Mouse (Mus musculus) brain, embryonic 18.5 days (tissue): ENCODE results near the gene Ift57.

Experiments
- DNase-seq: peaks from one replicate; pipeline ENCODE4 v3.0.0-alpha.2; 2012; ENCODE audit warnings: low read depth, low spot score

Ift57 gene

GRCm38 (mm10) chr16:49698620-49699525, at the start of gene Ift57:
Gene Ift57 (plus strand): TSS chr16:49699233.
- peak; percentile 97 for DNase-seq

GRCm38 (mm10) chr16:49657182-49657581, 41.9 kb upstream of the Ift57 start:
- DNase-seq, result no peak

- no peak for DNase-seq
Measured at GRCm38 (mm10) chr16:49658029-49658428, 41.0 kb upstream of the Ift57 start.

GRCm38 (mm10) chr16:49659131-49659530, 39.9 kb upstream of the Ift57 start:
- no peak for DNase-seq

- DNase-seq, result no peak
Measured at GRCm38 (mm10) chr16:49660111-49660510, 38.9 kb upstream of the Ift57 start.

- DNase-seq, result no peak
Measured at GRCm38 (mm10) chr16:49662201-49662600, 36.8 kb upstream of the Ift57 start.

GRCm38 (mm10) chr16:49664677-49665076, 34.4 kb upstream of the Ift57 start:
- DNase-seq, result no peak

GRCm38 (mm10) chr16:49679666-49680065, 19.4 kb upstream of the Ift57 start:
- DNase-seq, result no peak

GRCm38 (mm10) chr16:49684961-49685360, 14.1 kb upstream of the Ift57 start:
- DNase-seq, result no peak

GRCm38 (mm10) chr16:49699821-49700220, 788 bp downstream of the Ift57 start:
- DNase-seq, result no peak

GRCm38 (mm10) chr16:49708074-49708473, 9.0 kb downstream of the Ift57 start:
- DNase-seq, result no peak

- no peak for DNase-seq
Measured at GRCm38 (mm10) chr16:49710188-49710587, 11.2 kb downstream of the Ift57 start.

- no peak for DNase-seq
Measured at GRCm38 (mm10) chr16:49713302-49713701, 14.3 kb downstream of the Ift57 start.

GRCm38 (mm10) chr16:49720671-49721070, 21.6 kb downstream of the Ift57 start:
- no peak for DNase-seq

- no peak for DNase-seq
Measured at GRCm38 (mm10) chr16:49721678-49722077, 22.6 kb downstream of the Ift57 start.

GRCm38 (mm10) chr16:49723222-49723621, 24.2 kb downstream of the Ift57 start:
- no peak for DNase-seq

- DNase-seq, result no peak
Measured at GRCm38 (mm10) chr16:49724232-49724631, 25.2 kb downstream of the Ift57 start.

- DNase-seq, result no peak
Measured at GRCm38 (mm10) chr16:49724931-49725330, 25.9 kb downstream of the Ift57 start.

- no peak for DNase-seq
Measured at GRCm38 (mm10) chr16:49725446-49725845, 26.4 kb downstream of the Ift57 start.

- no peak for DNase-seq
Measured at GRCm38 (mm10) chr16:49726216-49726615, 27.2 kb downstream of the Ift57 start.

- no peak for DNase-seq
Measured at GRCm38 (mm10) chr16:49726761-49727160, 27.7 kb downstream of the Ift57 start.

- DNase-seq, result peak; percentile 34
Measured at GRCm38 (mm10) chr16:49736536-49736935, 37.5 kb downstream of the Ift57 start.

- DNase-seq, result no peak
Measured at GRCm38 (mm10) chr16:49747360-49747759, 48.3 kb downstream of the Ift57 start.
